Mouse (Mus musculus): ENCODE measurements around the gene Ifit1bl1.
"Not testable (repeated sequence)": the region's sequence is repeated elsewhere in the genome, so short reads cannot be mapped to it uniquely, and the experiment has no call there.

The Ifit1bl1 gene

DNA sequence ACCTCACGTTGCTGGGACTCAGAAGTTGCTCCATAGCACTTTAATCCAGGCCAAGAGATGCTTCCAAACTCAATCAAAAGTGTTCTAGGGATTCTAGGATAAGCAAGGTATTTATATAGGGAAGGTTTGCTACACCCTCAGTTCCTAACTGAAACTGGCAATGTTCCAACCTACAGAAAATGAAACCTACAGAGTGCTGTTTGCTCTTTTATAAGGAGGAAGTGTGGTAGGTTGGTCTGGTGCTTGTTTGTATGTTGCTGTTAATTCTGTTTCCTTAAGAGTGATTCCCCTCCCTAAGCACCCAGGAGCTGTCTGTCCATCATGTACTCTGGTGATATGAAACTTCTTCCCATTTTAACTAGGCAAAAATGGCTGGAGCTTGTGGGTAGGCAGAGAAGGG lies at the start of gene Ifit1bl1:
Gene Ifit1bl1, minus strand, starts transcription at position 69 of the 400 bp plus-strand sequence.
- peak; percentile 68 to 77 for DNase-seq (ENCODE audit: low spot score in 2 of 2)

- DNase-seq (ENCODE audit: low spot score in 2 of 2), result no peak
These were observed 49.2 kb upstream of the Ifit1bl1 start for GRCm38 (mm10) chr19:34650997-34651396.

- DNase-seq (ENCODE audit: low spot score in 2 of 2), result no peak
These were observed 48.5 kb upstream of the Ifit1bl1 start for GRCm38 (mm10) chr19:34650276-34650675.

DNA sequence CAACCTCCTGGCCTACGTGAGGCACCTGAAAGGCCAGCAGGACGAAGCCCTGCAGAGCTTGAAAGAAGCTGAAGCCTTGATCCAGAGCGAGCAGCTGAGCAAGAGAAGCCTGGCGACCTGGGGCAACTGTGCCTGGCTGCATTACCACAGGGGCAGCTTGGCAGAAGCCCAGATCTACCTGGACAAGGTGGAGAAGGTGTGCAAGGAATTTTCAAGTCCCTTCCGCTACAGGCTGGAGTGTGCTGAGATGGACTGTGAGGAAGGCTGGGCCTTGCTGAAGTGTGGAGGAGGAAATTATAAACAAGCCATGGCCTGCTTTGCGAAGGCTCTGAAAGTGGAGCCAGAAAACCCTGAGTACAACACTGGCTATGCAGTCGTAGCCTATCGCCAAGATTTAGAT lies 45.9 kb upstream of the Ifit1bl1 start:
- not testable (repeated sequence) for DNase-seq (ENCODE audit: low spot score in 2 of 2)

DNA sequence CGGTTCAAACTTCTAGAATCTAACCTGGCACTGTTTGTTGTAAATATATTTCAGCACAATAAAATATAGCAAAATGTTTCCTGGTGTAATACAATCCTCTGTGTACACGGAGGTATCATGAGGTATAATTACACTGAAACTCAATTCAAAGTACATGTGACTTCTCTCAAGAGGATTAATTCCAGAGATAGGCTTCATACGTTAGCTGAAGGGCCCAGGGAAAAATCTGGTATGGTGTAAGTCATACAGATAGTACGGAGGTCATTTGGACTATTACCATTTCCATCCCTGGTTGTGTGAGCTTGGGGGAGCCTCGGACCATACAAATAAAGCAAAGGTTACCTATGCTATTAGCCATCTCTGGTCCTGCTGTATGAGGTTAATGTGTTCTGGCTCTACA lies 40.9 kb upstream of the Ifit1bl1 start:
- DNase-seq (ENCODE audit: low spot score in 2 of 2), result no peak

- DNase-seq (ENCODE audit: low spot score in 2 of 2), result peak; percentile 48
These were observed 38.9 kb upstream of the Ifit1bl1 start, which contains the start of the genes Ifit1bl2 and Ifit1 for GRCm38 (mm10) chr19:34640623-34641022. Gene Ifit1bl2, minus strand, starts transcription at chr19:34640743. Gene Ifit1, plus strand, starts transcription at chr19:34640871.

DNA sequence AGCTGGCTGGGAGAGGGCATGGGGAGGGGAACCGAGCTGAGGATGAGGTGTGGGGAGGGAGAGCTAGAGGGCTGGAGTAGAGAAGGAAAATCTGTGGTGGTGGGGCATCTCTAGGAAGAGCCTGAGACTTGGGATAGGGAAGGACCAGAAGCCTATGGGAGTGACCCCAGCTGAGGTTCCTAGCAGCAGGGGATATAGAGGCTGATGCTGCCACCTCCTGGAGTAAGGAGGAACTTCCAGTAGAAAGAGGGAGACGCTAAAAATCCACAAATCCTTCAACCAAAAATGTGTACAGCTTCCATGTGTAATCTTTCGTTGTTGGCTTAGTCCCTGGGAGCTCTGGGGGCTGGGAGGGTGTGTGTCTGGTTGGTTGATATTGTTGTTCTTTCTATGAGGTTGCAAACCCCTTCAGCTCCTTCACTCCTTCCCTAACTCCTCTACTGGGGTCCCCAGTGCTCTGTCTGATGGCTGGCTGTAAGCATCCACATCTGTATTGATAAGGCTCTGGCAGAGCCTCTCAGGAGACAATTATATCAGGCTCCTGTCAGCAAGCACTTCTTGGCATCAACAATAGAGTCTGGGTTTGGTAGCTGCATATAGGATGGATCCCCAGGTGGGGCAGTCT lies 35.3 kb upstream of the Ifit1bl1 start:
- peak; percentile 32 to 48 for DNase-seq (ENCODE audit: low spot score in 2 of 2)

DNA sequence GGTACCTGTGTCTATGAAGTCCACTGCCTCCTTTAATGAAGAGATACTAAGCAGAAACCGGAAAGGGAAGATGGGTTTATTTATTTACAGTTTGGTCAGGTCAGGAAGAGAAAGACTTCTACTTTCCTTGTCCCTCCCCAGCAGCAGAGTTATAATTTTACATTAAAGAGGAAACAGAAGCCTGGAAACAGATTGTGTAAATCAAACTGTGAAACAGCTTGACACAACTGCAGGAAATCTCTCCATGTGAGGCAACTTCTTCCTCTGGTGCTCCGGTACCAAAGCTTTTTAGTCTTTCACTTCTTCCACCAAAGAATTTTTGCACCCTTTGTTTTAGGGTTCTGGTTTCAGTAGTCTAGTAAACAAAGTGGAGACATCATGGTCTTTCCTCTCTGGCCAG lies 31.7 kb upstream of the Ifit1bl1 start:
- DNase-seq (ENCODE audit: low spot score in 2 of 2), result no peak

DNA sequence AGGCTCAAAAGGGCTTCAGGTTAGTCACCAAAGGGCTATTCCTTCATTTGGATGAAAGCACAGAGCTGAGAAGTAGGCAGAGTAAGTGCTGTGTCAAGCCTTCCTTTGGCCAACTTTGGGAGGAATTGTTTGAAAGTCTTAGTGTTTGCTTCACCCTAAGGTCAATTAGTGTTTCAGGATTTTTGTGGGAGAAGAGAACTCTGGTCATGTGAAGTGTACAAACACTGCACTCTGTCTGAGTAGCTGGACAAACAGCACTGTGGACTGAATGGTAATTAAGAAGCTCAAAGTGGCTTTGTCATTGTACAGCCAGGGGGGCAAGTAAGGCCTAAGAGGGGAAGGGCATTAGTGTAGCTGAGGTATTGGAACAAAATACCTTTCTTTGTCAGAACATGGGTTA lies 29.7 kb upstream of the Ifit1bl1 start:
- no peak for DNase-seq (ENCODE audit: low spot score in 2 of 2)

GRCm38 (mm10) chr19:34627496-34627895 lies 25.7 kb upstream of the Ifit1bl1 start:
- no peak for DNase-seq (ENCODE audit: low spot score in 2 of 2)

GRCm38 (mm10) chr19:34624663-34625062 lies 22.9 kb upstream of the Ifit1bl1 start:
- no peak for DNase-seq (ENCODE audit: low spot score in 2 of 2)

- no peak for DNase-seq (ENCODE audit: low spot score in 2 of 2)
These were observed 22.0 kb upstream of the Ifit1bl1 start for GRCm38 (mm10) chr19:34623781-34624180.

DNA sequence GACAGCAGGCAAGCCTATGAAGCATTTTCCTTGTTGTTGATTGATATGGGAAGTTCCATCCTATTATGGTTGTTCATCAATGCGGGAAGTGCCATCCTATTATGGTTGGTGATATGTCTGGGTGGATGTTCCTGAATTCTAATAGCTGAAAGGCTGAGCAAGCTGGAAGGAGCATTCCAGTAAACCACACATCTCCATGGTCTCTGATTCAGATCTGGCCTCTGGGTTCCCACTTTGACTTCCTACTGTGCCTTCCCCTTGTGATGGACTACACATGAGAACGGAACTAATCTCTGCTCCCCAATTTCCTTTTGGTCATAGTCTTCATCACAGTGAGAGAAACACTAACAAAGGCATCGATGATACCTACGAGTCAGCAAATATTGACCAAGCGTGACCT lies 19.1 kb upstream of the Ifit1bl1 start:
- DNase-seq (ENCODE audit: low spot score in 2 of 2), result no peak

GRCm38 (mm10) chr19:34612243-34613001 lies 10.7 kb upstream of the Ifit1bl1 start:
- DNase-seq (ENCODE audit: low spot score in 2 of 2), result not testable (repeated sequence)

DNA sequence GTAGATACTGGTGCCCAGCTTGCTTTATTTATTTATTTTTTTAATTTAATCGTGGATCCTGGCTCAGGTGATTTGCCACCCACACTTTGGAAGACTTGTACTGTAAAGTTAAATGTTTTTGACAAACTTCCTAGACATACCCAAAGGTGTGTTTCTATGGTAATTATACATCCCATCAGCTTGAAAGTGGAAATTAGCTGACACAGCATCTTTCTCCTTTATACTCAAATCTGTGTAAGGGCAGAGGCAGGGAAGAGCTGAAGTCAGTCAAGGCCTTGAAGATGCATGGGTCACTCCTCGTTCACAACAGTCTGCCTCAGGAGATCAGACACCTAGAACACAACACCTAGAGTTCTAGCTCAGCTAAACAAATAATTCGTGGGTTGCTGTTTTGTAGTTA lies 8.4 kb upstream of the Ifit1bl1 start:
- not testable (repeated sequence) for DNase-seq (ENCODE audit: low spot score in 2 of 2)

DNA sequence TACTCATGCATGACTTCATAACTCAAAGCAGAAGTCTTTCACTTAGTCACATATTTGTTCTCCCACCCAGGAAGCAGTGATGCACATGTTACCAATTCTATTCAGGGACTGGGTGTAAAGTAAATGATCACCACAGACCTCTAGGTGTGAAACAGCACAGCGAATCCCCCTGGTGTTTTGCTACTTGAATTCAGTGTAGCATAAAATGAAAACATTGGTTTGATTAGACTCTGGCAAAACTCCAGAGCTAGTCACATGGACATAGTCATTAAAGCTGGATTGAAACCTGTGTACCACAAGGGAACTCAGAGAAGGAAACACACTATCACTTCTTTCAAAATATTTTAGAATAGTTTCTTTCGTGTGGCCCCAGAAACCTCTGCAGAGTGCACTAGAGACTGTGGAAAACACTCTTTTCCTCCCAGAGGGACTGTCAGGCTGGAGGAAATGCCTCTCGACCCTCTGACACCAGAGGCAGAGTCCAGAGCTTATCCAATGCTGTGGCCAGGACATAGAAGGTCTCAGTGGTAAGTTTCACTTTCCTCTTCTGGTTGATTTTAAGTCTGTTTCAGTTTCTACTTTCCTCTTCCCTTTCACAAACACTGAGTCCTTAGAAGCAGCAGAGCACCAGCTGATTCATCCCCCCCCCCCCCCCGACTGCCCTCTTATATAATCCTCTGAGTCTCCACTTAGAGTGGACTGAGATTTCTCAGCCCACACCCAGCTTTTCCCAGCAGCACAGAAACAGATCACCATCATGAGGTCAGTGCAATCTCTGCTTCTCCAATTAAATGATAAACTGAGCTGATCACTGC lies 5.7 kb upstream of the Ifit1bl1 start, which contains the start of gene Ifit3b:
Gene Ifit3b, plus strand, starts transcription at position 734 of the 815 bp plus-strand sequence.
- not testable (repeated sequence) for DNase-seq (ENCODE audit: low spot score in 2 of 2)

- no peak for DNase-seq (ENCODE audit: low spot score in 2 of 2)
These were observed 3.7 kb upstream of the Ifit1bl1 start for GRCm38 (mm10) chr19:34605472-34605871.

DNA sequence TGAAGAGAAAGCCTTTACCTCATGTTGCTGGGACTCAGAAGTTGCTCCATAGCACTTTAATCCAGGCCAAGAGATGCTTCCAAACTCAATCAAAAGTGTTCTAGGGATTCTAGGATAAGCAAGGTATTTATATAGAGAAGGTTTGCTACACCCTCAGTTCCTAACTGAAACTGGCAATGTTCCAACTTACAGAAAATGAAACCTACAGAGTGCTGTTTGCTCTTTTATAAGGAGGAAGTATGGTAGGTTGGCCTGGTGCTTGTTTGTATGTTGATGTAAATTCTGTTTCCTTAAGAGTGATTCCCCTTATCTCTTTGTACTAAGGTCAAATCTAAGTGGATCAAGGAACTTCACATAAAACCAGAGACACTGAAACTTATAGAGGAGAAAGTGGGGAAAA lies 2.5 kb downstream of the Ifit1bl1 start:
- peak; percentile 61 to 84 for DNase-seq (ENCODE audit: low spot score in 2 of 2)

DNA sequence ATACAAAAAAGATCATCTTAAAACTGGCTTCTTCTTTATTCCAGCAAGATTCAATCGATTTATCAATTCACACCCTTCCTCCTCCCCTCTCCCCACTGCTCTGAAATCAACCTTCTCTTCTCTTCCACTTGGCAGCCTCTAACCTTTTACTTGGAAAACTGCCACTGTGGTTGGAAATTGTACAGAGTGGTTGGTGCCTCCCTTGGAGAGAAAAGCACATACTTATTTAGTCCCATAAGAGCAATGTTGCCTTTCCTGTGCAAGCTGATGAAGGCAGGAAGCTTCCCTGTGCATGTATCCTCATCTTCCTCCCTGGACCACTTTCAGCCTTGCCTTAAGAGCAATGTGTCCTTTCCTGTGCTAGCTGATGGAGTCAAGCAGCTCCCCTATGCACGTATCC lies 3.4 kb downstream of the Ifit1bl1 start:
- DNase-seq (ENCODE audit: low spot score in 2 of 2), result no peak

DNA sequence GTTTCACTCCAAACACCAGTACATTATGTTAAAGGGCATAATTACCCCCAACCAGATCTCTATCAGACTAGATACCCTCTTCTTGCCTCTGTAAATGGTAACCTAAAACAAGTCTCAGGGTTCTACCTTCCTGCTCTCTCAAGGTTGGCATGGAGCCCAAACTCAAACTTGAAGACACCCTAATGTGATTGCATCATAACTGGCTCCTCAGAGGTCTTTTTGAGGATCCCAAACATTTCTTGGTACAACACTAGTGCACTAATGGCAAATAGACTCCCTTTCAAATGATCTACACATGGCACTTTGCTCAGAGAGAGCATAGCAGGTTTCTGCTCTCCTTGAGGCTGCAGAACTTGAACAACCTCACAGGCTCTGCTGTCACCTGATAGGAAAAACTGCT lies 4.9 kb downstream of the Ifit1bl1 start:
- no peak for DNase-seq (ENCODE audit: low spot score in 2 of 2)

GRCm38 (mm10) chr19:34594523-34594922 lies 7.2 kb downstream of the Ifit1bl1 start:
- not testable (repeated sequence) for DNase-seq (ENCODE audit: low spot score in 2 of 2)

DNA sequence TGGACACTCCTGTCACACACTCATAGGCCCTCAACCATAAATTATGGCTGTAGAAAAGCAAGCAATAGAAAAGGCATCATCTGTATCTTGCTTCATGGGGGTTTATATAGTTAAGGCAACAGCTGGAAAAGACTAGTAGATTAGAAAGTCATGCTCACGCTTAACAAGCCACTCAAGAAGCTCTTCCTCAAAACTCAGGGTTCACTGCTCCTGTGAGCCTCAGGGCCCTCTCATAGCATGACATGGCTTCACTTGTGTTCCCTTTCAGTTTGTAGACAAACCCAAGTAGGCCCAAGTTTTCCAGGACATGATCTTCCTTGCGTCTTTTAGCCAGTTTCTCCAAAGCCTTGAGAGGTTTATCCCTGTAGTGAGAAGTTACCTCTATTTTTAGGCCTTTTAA lies 8.3 kb downstream of the Ifit1bl1 start:
- DNase-seq (ENCODE audit: low spot score in 2 of 2), result peak; percentile 56 to 60

All from spleen, postnatal 36 days (tissue).